Mouse (Mus musculus) cerebellum, adult 2 months (tissue): Measurements from ENCODE around the gene 1700029P11Rik.

Source experiments
- CTCF ChIP-seq: fragments of 200-500 bp; IDR thresholded peaks from 2 replicates; pipeline ENCODE4 v1.5.1; 2011; ENCODE audit warnings: low read depth, mild to moderate bottlenecking, control low read depth, low read length, moderate library complexity, borderline replicate concordance; ENCODE audit not compliant: insufficient read depth
- POLR2A ChIP-seq: fragments of 200-500 bp; IDR thresholded peaks from 2 replicates; pipeline ENCODE4 v1.6.1; 2011; ENCODE audit warnings: low read length, control low read depth, borderline replicate concordance; ENCODE audit not compliant: insufficient read depth

DNA sequence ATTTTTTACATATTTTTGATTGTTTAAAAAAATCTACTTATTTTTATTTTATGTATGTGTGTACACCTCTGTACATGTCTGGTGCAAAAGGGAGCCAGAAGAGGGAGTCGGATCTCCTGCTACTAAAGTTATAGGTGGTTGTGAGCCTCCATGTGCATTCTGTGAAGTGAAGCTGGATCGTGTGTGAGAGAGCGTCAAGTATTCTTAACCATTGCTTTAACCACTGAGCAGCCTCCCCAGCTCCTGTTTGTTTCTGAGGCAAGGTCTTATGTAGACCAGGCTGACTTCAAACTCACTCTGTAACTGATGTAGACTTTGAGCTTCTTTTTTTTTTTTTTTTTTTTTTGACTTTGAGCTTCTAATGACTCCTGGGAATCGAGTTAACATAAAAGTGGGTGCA is 37.1 kb downstream of the 1700029P11Rik start:
- TF ChIP-seq CTCF: no peak
- TF ChIP-seq POLR2A: no peak
